Mouse (Mus musculus) ovary, postnatal 14 days (tissue): Measurements from ENCODE around the gene Tctn1.

ENCODE experiments used
- DNase-seq: peaks from one replicate; pipeline ENCODE4 v3.0.0; 2022; ENCODE audit warnings: low spot score

Tctn1 gene

DNA sequence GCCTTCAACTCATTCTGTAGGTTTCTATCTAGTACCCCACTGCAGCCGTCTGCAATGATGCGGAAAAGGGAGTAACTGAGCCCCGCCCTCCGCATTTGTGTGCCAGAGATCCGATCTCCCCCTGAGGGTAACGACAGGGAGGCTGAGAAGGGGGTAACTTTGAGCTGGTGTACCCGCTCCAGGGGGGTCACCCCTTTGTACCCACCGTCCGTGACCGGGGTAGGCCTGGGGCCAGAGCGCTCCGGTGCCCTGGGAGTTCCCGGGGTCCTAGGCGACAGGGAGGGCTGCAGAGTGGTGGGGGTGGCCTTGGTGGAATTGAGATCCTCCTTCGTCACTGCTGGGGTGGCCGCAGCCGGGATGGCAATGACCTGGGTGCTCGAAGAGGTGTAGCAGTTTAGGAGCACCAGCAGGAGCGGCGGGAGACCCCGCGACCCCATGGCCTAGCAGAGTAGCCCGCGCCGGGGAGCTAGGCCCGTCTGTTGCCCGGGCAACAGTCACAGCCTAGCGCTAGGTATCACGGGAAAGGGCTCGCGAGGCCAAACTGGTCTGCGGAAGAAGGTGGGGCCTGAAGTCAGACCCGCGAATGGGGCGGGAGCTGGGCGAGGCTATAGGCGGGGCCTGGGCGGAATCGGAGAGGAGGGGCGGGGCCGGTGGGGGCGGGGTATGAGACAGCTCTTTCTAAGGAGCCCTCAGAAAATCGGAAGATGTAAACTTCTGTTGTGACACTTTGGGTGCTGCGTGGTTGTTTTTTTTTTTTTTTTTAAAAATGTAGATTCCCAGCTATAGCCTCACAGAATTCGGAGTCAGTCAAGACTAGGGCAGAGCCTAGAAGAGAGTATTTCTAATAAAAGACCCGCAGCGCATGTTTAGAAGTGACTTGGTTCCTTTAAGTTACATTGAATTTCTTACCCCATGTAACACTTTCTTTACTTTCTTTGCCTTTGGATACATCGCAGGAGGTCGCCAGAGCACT, at the start of gene Tctn1:
TSS of gene Tctn1 (minus strand) at position 528 of the 973 bp plus-strand sequence.
- peak; percentile 79 for DNase-seq

DNA sequence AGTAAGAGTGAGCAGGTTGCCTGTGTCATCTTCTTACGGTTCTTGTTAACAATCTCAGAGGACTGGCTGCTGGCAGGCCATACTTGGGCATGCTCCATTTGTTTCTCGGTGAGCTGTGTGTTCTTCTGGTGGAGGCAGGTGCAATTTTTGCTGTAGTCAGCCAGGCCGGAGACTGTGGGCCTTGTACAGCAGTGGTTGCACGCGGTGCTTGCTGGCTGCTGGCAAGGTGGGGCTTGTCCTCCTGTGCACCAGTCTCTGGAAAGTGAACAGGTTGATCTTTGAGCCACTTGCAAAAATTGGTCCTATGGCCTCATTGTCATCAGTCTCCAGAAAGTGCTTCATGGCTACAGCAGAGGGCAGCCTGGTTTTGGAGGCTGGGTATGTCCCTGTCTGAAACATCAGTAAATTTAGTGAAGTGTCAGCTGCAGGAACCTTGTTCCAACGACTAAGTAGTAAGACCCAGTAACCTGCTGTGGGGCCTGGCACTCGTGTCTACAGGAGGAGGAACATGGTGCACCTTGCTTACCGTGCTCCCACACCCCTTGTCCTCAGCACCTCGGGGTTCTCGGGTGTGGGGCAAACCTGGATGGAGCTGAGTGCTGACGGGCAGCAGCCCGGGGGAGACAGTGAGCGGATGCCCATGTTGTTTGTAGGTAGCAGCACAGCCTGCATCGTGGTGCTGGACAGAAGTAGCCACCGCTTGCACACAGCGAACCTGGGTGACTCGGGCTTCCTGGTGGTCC, 48.9 kb upstream of the Tctn1 start:
- no peak for DNase-seq

DNA sequence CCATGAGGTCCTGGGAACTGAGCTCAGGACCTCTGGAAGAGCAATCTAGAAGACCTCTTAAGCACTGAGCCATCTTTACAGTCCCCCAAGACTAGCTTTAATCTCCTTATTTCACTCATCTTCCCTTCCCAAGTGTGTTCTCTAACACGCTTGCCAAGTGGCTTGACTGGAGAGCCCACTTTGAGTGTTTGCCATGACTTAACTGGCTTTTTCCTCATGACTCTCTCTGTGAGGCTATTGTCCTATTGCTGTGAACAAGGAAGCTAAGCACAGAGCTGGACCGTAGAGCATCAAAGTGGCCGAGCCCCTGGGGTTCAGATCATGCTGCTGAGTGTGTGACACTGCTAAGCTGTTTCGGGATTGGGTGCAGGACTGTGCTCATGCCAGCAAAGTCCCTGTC, 48.1 kb upstream of the Tctn1 start:
- no peak for DNase-seq

DNA sequence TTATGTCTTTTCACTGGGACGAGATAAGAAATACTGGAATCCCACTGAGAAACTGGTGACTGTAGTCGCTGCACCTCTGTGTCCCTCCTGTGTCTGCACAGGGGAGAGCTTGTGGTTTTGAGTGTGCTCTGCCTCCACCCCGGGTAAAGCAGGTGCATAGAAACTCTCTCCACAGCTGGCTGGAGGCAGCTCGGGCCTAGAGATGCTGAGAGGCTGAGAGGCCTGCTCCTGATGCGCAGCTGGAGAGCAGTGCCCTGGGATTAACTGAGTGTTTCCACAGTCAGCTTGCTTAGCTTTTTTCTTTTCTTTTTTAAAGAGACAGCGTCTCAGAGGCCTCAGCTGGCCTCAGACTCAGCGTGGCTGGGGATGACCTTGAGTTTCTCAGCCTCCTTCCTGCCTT, 47.4 kb upstream of the Tctn1 start:
- no peak for DNase-seq

DNA sequence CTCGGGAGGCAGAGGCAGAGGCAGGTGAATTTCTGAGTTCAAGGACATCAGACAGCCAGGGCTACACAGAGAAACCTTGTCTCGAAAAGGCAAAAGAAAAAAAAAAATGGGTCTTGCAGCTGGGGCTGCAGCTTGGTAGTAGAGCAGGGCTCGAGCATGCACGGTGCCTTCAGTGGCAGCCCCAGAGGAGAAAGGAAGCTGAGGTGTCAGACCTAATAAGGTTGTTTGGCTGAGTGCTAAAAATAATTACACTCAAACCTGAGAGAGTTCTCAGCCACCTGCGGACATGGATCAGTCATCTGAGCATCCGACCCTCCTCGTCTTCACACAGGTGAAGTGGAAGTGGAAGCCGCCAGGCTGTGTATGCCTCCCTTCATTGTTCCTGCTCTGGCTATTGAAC, 46.4 kb upstream of the Tctn1 start:
- DNase-seq = no peak

DNA sequence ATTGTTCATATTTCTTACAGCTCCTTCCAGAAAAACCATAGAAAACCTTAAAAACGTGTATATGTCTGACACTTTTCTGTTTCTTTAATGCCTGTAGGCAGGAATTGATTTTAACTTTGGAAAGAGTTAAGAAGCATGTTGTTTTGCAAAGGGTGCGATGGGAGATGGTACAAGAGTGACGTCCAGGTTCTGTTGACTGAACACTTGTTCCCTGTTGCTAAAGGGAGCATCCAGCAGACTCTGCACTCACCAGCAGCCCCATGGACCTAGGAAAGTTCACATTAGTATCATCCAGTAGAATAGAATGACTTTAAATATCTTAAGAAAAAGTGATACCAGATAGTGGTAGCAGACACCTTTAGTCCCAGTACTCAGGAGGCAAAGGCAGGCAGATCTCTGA, 42.3 kb upstream of the Tctn1 start:
- DNase-seq = no peak

DNA sequence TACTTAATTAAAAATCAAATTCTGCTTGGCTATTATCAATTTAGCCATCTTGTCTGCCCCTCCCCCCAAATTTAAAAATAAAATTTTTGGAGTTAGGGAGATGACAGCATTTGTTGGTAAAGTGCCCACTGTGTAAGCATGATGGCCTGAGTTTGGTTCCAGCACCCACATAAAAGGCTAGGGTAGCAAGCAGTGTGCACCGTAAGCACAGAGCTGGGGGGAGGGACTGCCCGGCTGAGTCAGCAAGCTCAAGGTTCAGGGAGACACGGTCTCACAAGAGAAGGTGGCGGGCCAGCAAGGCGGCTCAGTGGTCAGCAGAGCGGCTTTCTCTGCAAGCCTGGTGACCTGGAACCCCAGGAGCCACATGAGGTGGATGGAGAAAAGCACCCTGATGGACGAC, 41.2 kb upstream of the Tctn1 start:
- DNase-seq = no peak

DNA sequence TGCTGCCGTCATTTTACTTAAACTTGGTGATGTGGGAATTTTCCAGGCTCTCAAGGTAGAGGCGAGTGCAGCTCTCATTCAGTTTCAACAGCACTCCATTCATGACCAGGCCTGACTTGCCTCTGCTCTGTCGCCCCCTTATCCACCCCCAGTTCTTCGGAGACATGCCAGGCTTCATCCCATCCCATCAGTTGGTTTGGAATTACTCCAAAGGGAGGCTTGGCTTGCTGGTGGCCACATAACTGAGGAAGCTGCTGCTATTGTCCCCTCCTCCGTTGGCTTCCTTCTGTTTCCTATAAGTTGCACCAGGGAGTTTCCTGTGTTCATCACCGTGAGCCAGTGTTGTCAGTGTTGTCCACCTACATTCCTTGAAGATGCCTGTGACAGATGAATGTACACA, 40.3 kb upstream of the Tctn1 start:
- DNase-seq = no peak

DNA sequence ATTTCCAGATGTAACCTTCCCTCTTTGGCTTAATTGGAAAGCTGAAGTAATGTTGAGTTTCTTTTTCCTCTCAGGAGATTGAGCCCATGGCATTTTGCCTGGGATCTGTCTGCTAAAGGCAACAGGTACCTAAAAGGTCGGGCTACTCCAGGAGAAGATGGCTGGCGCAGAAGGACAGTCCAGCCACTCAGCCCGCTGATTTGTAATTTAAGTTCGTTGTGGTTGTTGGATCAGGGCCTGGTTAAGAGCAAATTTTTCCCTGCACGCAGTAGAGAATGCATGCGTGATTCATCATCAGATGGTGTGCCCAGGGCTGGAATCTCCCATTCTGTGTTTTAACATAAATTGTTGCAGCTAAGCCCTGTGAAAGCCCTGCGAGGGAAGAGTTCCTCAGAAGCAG, 39.7 kb upstream of the Tctn1 start:
- no peak for DNase-seq

DNA sequence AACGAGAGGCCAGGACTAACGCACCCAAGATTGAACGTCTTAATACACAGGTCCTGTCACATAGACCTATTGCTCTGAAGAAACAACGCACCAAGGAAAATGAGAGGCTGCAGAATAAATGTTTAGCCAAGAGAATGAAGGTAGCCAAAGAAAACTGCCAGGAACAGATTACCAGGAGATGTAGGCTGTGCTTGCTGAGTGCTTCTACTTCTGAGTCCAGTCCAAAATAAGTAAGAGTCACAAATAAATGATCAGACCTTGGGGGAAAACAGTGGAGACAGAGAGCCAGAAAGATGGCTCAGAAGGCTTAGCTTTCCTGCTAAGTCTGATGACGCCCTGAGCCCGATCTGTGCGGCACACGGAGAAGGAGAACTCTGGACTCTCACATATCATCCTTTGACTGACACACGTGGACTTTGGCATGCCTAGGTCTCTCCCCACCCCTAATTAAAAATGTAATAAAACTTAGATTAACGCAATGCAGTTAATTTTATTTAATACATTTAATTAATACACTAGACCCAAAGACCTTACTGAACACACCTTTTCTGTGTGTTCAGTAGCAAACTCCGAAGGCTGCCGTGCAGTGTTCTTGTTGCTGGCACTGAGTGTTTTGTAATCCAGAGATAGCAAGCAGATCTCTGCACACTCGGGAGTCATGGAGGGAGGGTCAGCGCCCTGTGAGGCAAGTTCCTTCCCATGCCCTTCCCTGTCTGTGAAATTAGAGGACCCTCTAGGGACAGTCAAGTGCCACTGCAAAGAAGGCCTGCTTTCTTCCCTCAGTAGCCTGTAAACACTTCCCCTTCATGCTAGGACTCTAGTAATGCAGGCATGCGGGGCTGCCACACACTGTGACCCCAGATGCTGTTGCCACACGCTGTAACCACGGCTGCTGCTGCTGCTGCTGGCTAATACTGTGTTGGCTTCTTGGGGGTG, 38.8 kb upstream of the Tctn1 start:
- no peak for DNase-seq

DNA sequence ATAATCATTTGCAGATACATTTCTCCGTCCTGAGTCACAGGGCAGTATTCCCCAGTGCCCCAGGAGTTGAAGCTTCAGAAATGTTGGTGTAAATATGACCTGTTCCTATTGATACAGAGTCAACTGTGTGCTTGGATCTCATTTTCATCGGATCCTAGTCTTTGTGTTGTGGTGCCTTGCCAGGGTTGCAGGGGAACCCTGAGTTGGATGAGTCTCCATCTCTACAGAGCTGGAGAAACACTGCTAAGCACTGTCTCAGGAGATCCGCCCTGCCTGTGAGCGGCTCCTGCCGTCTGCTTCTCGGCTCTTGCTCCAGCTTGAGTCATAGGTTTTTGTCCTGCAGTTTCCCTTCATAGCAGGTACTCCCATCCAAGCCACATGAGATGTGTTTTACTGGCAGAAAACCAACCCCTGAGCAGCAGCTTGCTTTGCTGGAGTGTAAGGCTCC, 35.8 kb upstream of the Tctn1 start:
- DNase-seq = no peak

DNA sequence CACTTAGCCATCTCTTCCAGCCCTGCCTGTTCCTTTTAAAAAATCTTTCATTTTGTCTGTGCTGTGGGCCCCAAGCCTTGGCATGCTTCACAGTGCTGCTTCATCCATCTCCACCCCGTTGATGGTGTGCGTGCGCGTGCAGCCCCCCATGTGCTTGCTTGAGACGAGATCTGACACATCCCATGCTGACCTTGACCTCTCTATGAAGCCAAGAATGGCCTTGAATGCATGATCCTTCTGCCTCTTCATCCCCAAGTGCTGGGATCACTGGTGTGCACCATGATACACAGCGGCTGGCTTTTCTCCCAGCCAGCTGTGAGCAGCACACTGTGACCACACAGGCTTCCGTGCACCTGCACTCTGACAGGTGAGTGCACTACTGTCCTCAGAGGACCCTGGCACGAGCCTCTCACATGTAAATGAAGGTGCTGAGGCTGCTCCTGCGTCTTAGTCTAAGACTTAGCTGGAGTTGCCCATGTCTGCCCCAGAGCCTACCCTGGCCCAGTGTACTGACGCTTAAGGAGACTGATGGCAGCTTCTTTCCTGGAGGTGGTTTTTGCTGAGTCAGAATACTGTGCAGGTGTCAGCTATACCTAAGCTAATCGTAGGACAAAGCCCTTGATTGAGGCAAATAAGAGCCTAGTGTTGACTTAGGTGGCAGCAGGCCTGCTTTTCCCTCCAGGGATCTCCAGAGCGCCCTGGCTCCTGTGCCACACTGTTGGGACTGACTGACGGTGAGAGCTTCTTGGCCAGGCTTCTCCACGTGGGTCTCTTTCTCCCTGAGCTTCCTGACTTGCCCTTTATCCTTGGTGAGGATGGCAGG, 31.1 kb upstream of the Tctn1 start:
- no peak for DNase-seq

DNA sequence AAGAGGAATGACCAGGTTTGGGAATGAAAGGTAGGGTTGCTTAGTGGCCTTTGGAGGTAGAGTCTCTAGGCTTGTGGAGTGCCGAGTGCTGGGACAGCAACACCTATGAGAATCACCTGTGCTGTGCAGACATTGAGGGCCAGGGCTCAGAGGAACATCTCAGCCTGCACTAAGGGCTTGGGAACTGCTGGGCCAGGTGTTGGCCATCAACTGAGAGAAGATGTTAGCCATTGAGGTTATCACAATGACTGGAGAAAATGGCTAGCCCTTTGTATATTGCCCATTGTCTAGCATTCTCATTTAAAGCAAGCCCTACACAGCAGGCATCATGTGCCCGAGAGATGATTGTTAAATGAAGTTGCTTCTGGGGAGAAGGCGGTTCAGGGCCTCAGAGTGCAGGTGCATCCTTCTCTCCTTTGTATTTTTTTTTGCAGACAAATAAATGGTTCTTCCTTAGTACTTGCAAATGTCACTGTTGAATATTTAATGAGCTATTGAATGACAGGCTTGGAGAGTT, 30.0 kb upstream of the Tctn1 start:
- no peak for DNase-seq

DNA sequence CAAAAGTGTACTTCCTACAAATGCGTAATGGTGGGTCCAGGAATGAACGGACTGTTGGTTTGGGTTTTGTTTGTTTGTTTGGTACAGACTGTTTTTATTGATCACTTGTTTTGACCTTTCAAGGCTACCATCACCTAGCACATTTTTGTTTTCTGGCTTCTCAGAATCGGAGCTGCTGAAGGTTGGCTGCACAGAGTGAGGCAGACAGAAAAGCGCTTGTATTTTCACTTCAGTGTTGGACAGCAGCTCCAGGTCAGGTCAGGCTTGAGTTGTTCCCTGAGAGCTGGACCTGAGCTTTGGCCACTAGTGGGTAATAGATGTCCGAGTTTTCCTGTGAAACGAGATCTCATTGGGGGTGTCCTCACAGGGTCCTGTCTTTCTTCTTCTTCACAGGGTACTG, 28.9 kb upstream of the Tctn1 start:
- no peak for DNase-seq

DNA sequence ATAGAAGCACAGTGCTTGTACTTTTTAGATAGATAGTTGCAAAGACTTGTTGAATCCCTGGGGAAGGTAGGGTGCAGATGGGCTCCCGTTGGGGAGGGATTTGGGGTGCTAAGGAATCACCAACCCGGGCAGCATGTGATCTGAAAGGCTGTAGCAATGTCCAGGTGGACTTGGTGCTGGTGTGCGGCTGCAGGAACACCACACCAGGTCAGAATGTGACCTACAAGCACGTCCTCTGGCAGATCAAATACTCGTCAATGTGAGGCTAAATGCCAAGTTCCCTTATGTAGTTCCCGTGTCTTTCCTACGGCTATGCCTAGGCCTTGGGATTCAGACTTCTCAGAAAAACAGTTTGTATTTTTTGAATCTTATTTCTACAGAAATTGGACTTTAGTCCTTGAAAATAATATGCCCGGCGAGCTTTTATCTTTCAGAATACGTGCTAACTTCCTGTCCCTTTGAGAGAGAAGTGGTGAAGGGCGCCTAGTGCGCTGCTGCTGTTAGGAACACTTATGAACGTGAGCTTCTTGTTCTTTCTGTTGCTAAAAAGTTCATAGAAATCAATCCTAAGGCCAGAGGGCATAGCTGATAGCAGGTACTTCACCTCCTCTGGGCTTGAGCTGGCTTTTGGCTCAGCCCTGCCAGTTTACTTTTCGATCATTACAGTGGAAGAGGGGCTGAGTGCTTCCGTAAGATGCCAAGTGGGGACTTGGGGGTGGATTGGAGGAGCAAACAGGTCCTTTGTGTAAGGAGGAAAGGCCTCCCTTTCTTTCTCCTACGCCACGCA, 27.5 kb upstream of the Tctn1 start:
- DNase-seq = no peak

DNA sequence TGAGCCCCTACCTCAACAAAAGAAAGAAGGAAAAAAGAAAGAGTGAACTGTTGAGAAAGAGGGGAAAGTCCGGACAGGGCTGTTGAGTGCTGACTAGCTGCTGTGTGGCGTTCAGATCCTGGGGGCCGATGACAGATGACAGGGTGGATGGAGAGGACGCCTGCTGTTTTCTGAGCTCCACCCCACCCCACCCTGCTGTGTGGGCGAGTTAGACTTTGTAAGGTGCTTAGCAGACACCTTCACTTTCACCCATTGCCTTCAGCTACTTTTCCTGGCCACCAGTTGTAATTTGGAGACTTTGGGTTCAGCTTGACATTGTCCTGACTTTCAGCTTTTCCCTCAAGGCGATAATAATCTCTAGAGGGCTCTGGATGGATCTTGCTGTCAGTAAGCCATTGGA, 26.9 kb upstream of the Tctn1 start:
- no peak for DNase-seq

DNA sequence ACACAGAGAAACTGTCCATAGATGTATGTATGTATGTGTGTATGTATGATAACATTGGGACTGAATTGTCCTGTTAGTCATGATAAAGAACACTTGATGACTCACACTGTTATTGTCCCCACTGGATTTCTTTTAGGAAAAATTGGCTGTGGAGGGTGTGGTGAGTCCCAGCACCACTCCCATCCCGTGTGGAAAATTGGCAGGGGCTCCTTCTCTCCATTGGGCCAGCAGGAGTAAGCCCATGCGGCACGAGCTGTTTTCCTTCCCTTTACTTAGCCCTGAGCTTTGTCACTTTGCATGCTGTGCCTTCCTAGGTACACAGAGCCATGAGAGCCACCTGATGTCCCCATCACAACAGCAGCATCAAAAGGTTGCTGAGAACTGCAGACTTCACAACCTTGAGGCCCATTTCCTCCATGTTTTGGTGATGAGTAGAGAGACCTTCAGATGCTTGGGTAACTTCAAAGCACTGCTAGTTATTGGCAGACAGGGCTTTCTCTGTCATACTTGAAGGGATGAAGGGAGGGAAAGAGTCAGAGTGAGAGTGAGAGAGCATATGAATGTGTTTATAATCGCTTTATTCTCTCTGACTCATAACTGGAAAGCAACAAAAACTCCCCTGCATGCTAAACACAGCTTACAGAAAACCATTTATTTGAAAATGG, 24.0 kb upstream of the Tctn1 start:
- DNase-seq = no peak

DNA sequence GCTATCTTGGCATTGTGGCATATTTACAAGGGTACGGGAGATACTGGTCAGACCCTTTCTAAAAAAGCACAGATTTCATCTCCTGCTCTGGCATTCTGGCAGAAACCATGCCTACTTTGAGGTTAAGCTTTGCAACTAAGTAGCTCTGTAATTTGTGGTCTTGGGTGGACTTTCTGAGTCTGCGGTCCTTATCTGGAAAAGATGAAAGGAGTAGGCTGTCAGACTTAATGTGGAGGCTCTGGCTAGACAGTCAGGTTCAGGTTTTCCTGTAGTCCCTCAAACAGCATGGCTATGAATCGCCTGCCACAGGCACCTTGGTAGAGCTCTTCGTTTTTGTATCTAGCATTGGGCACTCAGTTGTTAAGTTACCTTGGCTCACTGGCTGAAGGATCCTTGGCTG, 22.8 kb upstream of the Tctn1 start:
- no peak for DNase-seq

DNA sequence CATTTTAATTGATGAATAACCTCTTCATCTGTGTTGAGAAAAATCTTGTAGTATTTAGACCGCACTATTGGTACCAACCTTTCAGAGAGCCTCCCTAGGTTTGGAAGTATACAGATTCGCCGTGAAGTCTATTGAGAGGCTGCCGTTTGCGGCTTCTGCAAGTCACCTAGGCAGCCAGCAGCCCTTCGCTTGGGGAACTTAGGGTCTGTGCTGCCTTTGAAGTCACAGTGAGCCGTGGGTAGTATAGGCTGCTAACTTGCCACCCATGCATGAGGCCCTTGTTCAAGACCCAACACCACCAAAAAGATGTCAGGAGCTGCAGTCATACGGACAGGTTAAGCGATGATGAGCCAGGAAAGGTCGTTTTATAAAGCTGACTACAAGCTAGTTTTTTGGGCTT, 21.9 kb upstream of the Tctn1 start:
- no peak for DNase-seq

DNA sequence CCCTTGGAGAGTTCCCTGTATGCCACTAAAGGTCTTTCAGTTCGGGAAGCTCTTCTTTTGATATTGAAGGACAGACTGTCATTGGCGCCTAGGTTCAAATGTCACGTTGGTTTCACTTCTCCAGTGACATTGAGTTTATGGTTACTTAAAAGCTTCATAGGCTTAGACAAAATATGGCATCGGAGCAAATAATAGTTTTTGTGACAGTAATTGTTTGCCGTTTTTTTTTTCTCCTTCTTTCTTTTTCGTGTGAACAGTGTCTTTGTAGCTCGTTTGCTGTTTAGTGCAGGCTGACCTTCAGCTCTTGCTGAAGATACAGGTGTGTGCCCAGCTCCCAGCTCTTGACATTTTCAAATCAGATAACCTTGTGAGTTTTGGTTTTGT, 21.5 kb upstream of the Tctn1 start:
- no peak for DNase-seq
